Mouse (Mus musculus) fibroblast of lung, adult 2 months (primary cell): Measurements from ENCODE around the gene Pnmt.

Experiments
- DNase-seq: peaks from one replicate; pipeline ENCODE4 v3.0.0-alpha.2; 2011; ENCODE audit warnings: low read depth

Gene Pnmt

GRCm38 (mm10) chr11:98417074-98417473 is 30.8 kb downstream of the Pnmt start:
- no peak for DNase-seq

DNA sequence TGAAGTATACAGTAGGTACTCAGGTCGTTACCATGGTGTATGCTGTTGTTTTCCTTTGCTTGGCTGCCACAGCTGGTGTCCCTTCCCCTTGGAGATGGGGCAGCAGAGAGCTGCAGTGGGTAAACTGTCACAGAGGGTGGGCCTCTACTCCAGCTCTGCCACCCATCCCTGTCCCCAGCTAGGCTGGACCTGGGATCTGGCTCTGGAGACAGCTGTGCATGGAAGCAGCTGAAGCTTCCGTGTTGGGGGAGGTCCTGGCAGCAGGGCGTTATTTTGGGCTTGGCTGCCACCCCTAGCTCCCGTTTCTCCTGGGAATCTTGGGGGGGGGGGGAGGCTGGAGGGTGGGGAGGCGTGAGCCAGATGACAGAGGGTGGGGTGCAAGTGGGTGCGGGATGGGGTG is 32.0 kb downstream of the Pnmt start:
- DNase-seq, result no peak

DNA sequence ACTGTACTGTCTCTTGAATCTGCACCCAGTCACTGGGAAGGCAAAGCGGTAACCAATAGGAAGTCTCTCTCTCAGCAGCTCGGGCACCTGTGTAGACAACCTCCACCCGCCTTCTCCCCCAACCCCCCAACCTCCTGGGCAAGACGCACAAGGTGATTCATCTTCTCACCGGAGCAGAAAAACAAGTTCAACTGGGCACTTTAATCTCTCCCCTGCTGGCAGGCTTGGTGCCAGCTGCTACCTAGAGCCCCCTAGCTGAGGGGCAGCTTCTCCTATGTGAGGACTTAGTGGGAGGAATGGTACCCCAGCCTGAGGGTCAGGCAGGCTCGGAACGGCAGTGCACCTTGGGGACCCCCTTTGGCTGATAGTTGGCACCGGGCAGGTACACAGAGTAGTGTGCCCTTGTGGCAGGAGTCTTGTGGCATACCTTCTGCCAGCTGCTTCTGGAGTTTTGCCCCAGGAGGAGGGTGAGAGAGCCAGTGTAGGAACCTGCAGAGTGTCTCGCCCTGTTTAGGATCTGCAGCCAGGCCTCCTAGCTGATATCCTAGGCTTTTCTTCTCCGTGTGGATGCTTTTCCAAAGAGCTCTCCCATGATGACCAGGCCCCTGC is 32.8 kb downstream of the Pnmt start:
- DNase-seq, result no peak

DNA sequence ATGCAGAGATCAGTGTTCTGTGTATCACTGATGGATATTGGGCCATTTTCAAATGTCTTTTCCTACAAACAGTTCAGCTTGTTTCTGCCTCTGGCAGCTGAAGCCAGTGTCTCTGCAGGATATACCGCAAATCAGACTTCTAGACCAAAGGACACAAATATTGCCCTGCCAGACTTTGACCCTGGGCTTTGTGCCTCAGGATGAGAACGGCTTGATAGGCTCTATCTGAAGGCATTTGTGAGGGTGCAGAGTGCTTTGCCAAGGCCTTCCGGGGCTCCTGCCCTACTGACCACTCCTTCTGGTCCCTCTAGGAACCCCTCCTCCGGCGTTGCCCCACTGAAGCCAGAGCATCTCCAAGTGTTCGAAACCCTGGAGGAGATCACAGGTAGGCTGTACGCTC is 40.3 kb downstream of the Pnmt start:
- DNase-seq, result no peak

DNA sequence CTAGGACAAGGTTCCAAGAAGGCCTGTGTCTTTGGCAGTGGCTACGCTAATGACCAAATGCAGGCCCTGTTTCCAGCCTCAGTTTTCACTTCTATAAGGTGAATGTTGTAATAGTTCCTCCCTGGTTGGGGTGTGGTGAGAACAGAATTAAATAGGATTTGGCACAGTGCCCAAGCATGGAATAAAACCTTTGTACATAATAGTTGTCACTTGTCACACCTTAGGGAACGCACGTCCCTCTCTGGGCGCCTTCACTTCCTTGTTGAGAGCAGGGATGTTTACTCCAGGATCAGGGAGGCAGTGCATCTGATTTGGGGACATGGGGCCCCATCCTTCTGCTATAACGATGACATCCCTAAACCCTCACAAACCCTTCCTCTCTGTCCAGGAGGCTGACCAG is 42.2 kb downstream of the Pnmt start:
- DNase-seq, result no peak

GRCm38 (mm10) chr11:98431743-98432502 is 45.7 kb downstream of the Pnmt start:
- no peak for DNase-seq

- DNase-seq, result no peak
These were observed 49.5 kb downstream of the Pnmt start for GRCm38 (mm10) chr11:98435723-98436122.

- no peak for DNase-seq
These were observed 51.2 kb downstream of the Pnmt start for GRCm38 (mm10) chr11:98437441-98437840.
